Mouse (Mus musculus) retina, postnatal 1 day (tissue): ENCODE data around the gene Rhou.

Experiments used
- DNase-seq: peaks from one replicate; pipeline ENCODE4 v3.0.0-alpha.2; 2012

The Rhou gene

GRCm38 (mm10) chr8:123651390-123652098, 2.2 kb upstream of the Rhou start:
- DNase-seq: no peak

DNA sequence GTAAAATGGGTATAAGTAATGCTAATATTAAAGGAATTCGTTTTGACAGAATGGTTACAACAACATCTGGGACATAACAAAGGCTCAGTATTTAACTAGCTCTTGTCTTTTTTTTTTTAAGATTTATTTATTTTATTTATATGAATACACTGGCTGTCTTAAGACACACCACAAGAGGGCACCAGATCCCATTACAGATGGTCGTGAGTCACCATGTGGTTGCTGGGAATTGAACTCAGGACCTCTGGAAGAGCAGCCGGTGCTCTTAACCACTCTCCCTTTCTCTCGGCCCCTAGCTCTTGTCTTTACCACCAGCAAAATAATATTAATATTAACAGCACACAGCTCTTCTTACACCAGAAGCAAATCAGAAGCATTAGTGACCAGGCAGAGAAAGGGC, 1.1 kb upstream of the Rhou start:
- DNase-seq: peak; percentile 22

DNA sequence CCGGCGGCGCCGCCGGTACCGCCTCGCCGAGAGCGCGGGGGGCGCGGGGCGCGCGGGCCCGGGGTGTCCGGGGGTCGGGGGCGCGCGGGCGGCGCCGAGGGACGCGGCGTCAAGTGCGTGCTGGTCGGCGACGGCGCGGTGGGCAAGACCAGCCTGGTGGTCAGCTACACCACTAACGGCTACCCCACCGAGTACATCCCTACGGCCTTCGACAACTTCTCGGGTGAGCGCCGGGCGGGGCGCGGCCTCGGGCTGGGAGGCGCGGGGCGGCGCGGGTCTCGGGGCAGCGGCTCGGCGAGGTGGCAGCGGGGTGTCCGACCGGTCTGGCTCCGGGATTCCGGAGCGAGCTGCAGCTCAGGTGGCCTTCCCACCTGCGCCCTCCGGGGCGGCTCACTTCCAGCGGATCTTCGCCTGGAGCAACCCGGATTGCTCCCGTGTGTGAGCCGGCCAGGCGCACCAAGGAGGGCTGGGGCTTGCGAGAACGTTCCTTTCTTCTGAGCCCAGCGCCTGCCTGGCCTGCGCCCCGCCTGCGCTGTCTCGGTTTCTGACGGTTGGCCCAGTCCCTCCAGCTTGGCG, 353 bp downstream of the Rhou start:
- DNase-seq: no peak

DNA sequence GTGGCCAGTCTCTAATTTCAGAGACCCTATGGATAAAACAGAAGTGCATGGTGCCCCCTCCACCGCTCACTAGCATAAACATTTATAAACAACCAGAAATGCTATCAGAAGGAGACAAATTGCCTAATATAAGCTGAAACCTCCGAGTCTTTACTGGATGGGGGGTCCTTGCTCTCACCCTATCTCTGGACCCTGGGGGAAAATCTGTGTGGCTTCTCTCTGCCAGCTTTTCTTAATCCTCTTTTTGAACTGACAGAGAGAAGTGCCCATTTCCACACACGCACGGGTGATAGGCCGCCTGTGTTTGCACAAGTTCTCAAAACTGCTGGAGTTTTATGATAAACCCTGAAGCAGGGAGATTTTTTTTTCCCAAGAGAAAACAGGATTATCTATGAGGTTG, 1.0 kb downstream of the Rhou start:
- peak; percentile 36 for DNase-seq

GRCm38 (mm10) chr8:123655351-123655779, 1.6 kb downstream of the Rhou start:
- DNase-seq: peak; percentile 30

DNA sequence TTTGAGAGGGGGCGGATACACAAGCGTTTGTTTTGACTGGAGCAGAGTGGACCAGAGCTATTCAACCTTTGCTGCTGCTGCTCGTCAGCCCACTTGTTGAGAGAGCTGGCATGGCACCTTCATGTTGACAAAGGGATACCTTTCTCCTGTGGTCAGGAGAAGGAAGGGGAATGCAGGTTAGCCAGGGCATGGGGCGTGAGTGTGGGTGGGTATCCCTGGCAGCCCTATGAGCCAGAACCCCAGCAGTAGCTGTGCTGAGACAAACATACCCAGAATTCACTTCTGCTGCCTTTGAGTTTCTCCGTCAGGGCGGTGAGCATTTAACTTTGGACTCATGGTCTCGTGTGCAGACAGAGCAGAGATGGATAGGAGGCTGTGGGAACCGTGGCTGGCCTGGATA, 4.1 kb downstream of the Rhou start:
- no peak for DNase-seq

GRCm38 (mm10) chr8:123659469-123660057, 5.8 kb downstream of the Rhou start:
- no peak for DNase-seq

- DNase-seq: no peak
These were observed 7.8 kb downstream of the Rhou start for GRCm38 (mm10) chr8:123661515-123661914.

GRCm38 (mm10) chr8:123665580-123665979, 11.9 kb downstream of the Rhou start:
- no peak for DNase-seq

GRCm38 (mm10) chr8:123666832-123667231, 13.1 kb downstream of the Rhou start:
- no peak for DNase-seq

- DNase-seq: no peak
These were observed 15.0 kb downstream of the Rhou start for GRCm38 (mm10) chr8:123668681-123669080.

DNA sequence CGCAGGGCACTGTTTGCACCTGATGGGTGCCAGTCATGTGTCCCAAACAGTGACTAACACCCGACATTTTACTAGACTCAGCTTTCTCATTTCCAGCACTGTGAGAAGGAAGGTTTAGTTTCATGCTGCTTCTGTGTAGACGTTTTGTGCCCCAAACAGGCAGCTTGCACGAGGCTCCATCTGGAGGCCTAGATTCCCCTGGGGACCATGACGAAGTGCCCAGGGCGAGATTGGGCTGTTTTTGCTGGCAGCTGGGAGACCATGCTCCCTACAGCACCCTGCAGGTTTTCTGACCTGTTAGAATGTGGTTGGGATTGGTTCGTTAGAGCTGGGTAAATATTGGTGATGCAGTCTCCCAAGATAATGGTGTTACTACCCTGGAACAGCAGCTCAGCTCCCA, 17.0 kb downstream of the Rhou start:
- DNase-seq: peak; percentile 49

DNA sequence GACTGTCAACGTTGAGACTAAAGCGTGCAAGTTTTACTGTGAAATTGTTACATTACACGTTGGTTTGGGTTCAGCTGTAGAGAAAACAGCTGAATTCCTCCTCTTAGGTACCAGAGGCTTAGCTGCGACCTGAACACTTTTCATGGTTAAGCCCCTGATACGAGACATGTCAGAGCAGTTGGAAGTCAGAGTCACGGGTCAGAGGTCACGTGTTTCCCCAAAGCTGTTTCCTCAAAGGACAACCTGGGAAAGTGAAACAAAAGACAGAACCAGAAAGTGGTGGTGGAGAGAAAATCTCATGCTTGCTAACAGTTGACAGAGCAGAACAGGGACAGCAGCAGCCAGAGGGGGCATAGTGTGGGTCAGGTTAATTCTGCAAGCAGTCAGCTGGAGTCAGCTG, 17.7 kb downstream of the Rhou start:
- no peak for DNase-seq

DNA sequence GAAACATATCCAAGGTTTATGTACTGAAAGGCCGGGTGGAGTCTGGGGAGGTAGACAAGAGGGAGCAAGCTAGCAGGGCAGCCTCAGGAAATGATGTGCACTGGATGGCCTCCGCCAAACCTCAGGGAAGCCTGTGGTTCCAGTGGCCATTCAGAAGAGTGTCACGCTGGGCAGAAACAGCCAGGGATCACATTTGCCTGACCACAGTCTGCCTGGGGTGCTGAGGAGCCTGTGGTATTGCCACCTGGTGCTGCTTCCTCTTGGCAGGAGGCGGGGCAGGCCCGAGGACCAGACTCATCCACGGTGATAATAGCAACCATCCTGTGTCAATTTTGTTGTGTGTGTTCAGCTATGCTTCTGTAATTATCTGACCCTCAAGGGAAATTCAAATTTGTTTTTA, 18.9 kb downstream of the Rhou start:
- no peak for DNase-seq

GRCm38 (mm10) chr8:123675611-123676010, 21.9 kb downstream of the Rhou start:
- DNase-seq: no peak

DNA sequence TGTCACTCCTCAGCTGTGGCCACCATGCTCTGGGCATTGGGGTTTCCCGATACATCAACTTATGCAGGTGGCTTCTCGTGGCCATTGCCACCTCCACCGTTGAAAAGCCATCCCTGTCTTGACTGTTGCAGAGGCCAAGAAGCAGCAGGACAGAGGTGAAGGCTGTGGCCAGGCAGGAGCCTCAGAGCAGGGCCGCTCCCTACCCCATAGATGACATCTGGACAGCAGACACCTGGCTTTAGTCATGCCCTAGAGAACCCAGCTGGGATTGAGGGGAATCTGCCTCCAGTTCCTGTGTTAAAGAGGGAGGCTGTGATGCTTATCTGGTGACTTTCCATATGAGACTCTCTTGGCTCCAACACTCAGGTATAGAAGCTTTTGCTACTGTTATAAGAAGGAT, 24.7 kb downstream of the Rhou start:
- DNase-seq: no peak

DNA sequence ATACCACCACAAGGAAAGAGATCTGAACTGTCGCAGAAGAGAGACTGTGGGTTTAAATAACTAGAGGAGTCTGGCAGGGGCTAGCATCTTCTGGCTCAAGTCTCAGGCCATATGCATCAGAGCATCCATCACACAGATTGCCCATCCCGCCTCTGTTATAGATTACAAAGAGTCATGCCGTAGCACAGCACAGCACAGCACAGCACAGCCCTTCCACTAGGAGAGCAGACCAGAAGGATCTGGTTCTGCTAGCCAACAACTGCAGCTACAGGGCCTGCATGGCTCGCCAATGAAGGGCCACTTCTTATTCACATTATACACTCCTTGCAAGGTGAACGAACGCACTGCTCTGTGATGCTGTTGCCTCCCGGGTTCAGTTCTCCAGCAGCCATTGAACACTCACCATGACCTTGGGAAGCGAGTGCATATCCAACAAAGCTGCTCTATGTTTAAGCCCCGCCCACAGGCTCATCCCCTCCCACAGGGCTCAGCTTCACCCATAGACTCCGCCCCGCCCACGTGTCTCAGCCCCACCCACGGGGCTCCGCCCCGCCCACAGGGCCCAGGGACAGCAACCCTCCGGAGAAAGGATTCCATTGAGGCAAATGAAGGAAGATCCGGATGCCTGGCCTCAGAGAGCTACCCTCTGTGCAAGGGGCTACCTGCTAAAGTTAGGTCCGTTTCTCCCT, 28.5 kb downstream of the Rhou start:
- peak; percentile 88 for DNase-seq

- no peak for DNase-seq
These were observed 29.6 kb downstream of the Rhou start for GRCm38 (mm10) chr8:123683321-123683720.

DNA sequence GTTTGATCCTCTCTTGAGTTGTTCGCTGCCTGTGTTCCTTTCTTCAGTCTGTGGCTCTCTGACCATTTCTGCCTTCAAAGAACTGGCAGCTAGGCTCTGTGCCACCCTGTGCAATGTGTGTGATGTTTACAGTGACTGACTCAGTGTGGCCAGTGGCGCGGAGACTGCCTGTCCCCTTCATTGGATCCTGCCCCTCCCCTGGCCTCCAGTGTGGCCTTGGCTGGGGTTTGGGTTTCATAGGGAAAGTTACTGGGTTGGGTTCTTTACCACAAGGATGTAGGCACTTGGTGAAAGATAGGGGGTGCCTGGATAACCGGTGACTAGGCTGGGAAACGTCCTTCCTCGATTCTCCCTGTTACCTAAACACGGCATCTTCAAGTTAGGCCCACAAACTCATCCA, 31.1 kb downstream of the Rhou start:
- DNase-seq: no peak

DNA sequence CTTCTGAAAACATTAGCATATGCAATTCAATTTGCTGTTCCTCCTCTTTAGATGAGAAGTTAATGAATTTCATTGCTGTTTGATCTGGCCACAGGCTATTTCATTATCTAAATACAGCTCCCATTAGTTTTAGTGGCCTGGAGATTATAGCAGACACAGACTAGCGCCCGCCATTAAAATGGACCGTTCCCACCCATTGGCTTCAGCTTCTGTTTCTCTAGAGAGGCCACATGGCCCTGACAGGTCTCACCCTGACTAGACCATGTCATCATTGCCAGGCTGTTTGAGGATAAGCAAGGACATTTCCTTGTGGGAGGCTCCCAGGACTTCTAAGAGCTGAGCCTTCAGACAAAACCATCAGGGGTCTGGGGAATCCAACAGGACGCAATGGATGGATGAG, 31.7 kb downstream of the Rhou start:
- DNase-seq: no peak

GRCm38 (mm10) chr8:123687826-123688225, 34.1 kb downstream of the Rhou start:
- no peak for DNase-seq

- no peak for DNase-seq
These were observed 38.6 kb downstream of the Rhou start for GRCm38 (mm10) chr8:123692165-123692962.

GRCm38 (mm10) chr8:123696167-123696566, 42.4 kb downstream of the Rhou start:
- DNase-seq: no peak
